Mouse (Mus musculus) heart, embryonic 14.5 days (tissue): ENCODE measurements around the gene Gpatch3. TPM values are rescaled to one million over a fixed set of nuclear protein-coding genes. Genes with fewer than 3 reads are reported as not detected.

ENCODE experiments used
- ATAC-seq: fragments of 200-750 bp; cut with Nextera tagmentation; 2 replicates; pipeline ENCODE4 v1.8.0; 2017; ENCODE audit warnings: low read depth, moderate TSS enrichment; ENCODE audit not compliant: insufficient number of reproducible peaks, insufficient read depth, low FRiP score
- H3K27ac ChIP-seq, 2 experiments: fragments of 200-500 bp in 1 of 2; fragments of 300-500 bp in 1 of 2; sonication (generic) in 1 of 2; replicated peaks in 1 of 2; 2 replicates each; pipeline ENCODE4 v1.5.1; 2012 to 2014; ENCODE audit warnings: low read depth in 2 of 2, low read length in 2 of 2, control low read depth in 1 of 2, mild to moderate bottlenecking in 1 of 2, mixed read lengths in 1 of 2; ENCODE audit not compliant: control insufficient read depth in 1 of 2, insufficient read depth in 1 of 2
- H3K27me3 ChIP-seq: fragments of 300-500 bp; sonication (generic); 2 replicates; pipeline ENCODE4 v1.6.1; 2014; ENCODE audit warnings: mild to moderate bottlenecking, low read length, control low read depth; ENCODE audit not compliant: control insufficient read depth, insufficient read depth
- H3K36me3 ChIP-seq: fragments of 300-500 bp; sonication (generic); 2 replicates; pipeline ENCODE4 v1.6.1; 2014; ENCODE audit warnings: mild to moderate bottlenecking, control low read depth, low read length, mixed read lengths; ENCODE audit not compliant: control insufficient read depth, insufficient read depth
- H3K4me1 ChIP-seq, 2 experiments: fragments of 200-500 bp in 1 of 2; fragments of 300-500 bp in 1 of 2; sonication (generic) in 1 of 2; 2 replicates each; pipeline ENCODE4 v1.6.1; 2012 to 2014; ENCODE audit warnings: low read length in 2 of 2, control low read depth in 1 of 2, mixed read lengths in 1 of 2; ENCODE audit not compliant: control insufficient read depth in 2 of 2, insufficient read depth in 2 of 2
- H3K4me2 ChIP-seq: fragments of 300-500 bp; sonication (generic); 2 replicates; pipeline ENCODE4 v1.6.1; 2014; ENCODE audit warnings: mild to moderate bottlenecking, low read length
- H3K4me3 ChIP-seq, 2 experiments: fragments of 200-500 bp in 1 of 2; fragments of 300-500 bp in 1 of 2; sonication (generic) in 1 of 2; 2 replicates each; pipeline ENCODE4 v1.5.1; 2012 to 2014; ENCODE audit warnings: low read length in 2 of 2, mild to moderate bottlenecking in 2 of 2, control low read depth in 1 of 2, low read depth in 1 of 2, moderate library complexity in 1 of 2; ENCODE audit not compliant: control insufficient read depth in 1 of 2, insufficient read depth in 1 of 2
- H3K9ac ChIP-seq: fragments of 300-500 bp; sonication (generic); 2 replicates; pipeline ENCODE4 v1.6.1; 2014; ENCODE audit warnings: mild to moderate bottlenecking, low read length
- H3K9me3 ChIP-seq: fragments of 300-500 bp; sonication (generic); 2 replicates; pipeline ENCODE4 v1.6.1; 2016; ENCODE audit warnings: low read length, control low read depth; ENCODE audit not compliant: control insufficient read depth
- WGBS: fragments of 180-500 bp; shearing (Covaris S2); extraction: QIAGEN DNeasy Blood & Tissue Kit; methylation state at CpG from one replicate; pipeline ENCODE4 v1.1.7; 2014; 5-methylcytosine and 5-hydroxymethylcytosine counted together
- polyA plus RNA-seq: library from polyadenylated mRNA; unstranded; fragments of >200 nt; fragmentation: Nextera tagmentation; extraction: Ambion mirVana; gene quantifications from 2 replicates; pipeline ENCODE4 v1.2.1, GENCODE M21; 2014

Gene Gpatch3
- polyA plus RNA-seq, 1 experiment from 2014 or later, result 5.4 TPM

- Histone ChIP-seq H3K4me1 (peaks cover 8 to 11% of the 10 kb centered on the region in 2 experiments; a peak in 3 of 4 replicates), H3K4me3 (no peak overlapping the region)
Measured at GRCm38 (mm10) chr4:133603056-133603455, 28.5 kb downstream of the Gpatch3 start.

GRCm38 (mm10) chr4:133604175-133604574, 29.6 kb downstream of the Gpatch3 start:
- Histone ChIP-seq H3K9ac (no peak overlapping the region), H3K4me1 (peaks cover 6 to 9% of the 10 kb centered on the region in 2 experiments; a peak in 3 of 4 replicates), H3K9me3 (no peaks in the 10 kb centered on the region), H3K27ac (no peak overlapping the region), H3K4me2 (no peak overlapping the region), H3K36me3 (peaks cover 37% of the 10 kb centered on the region), H3K27me3 (peaks cover 26% of the 10 kb centered on the region), H3K4me3 (no peak overlapping the region)
- ATAC-seq, result no peak
- WGBS, result 79% methylated on average over 7 of the region's 7 CpGs

More at GRCm38 (mm10) chr4:133603056-133603455, 28.5 kb downstream of the Gpatch3 start:
- Histone ChIP-seq H3K4me2 (no peak overlapping the region), H3K9me3 (no peaks in the 10 kb centered on the region), H3K27ac (no peak overlapping the region), H3K9ac (no peak overlapping the region), H3K27me3 (peaks cover 35% of the 10 kb centered on the region), H3K36me3 (peaks cover 29% of the 10 kb centered on the region)
- ATAC-seq, result no peak
- 88% methylated on average over 5 of the region's 5 CpGs for WGBS

GRCm38 (mm10) chr4:133604856-133605255, 30.3 kb downstream of the Gpatch3 start:
- no peak overlapping the region for H3K4me2 ChIP-seq
- no peak for ATAC-seq

GRCm38 (mm10) chr4:133605330-133605729, 30.8 kb downstream of the Gpatch3 start:
- no peak overlapping the region for H3K4me2 ChIP-seq
- no peak for ATAC-seq
- H3K27me3 ChIP-seq, result peaks cover 20% of the 10 kb centered on the region
- no peaks in the 10 kb centered on the region for H3K9me3 ChIP-seq
- 57% methylated on average over 9 of the region's 9 CpGs for WGBS
- H3K9ac ChIP-seq, result no peak overlapping the region
- H3K4me3 ChIP-seq, result no peak overlapping the region
- no peak overlapping the region for H3K27ac ChIP-seq
- peaks cover 2 to 4% of the 10 kb centered on the region in 2 experiments; a peak in 2 of 4 replicates for H3K4me1 ChIP-seq
- H3K36me3 ChIP-seq, result peaks cover 38% of the 10 kb centered on the region

More at GRCm38 (mm10) chr4:133604856-133605255, 30.3 kb downstream of the Gpatch3 start:
- peaks cover 24% of the 10 kb centered on the region for H3K27me3 ChIP-seq
- H3K9ac ChIP-seq, result no peak overlapping the region
- no peak overlapping the region for H3K27ac ChIP-seq
- no peak overlapping the region for H3K4me3 ChIP-seq
- no peaks in the 10 kb centered on the region for H3K9me3 ChIP-seq
- H3K4me1 ChIP-seq, result peaks cover 4 to 8% of the 10 kb centered on the region in 2 experiments; a peak in 2 of 4 replicates
- 56% methylated on average over 6 of the region's 6 CpGs for WGBS
- peaks cover 37% of the 10 kb centered on the region for H3K36me3 ChIP-seq

GRCm38 (mm10) chr4:133607284-133607683, 32.7 kb downstream of the Gpatch3 start:
- H3K27ac ChIP-seq, result no peak overlapping the region
- H3K4me2 ChIP-seq, result no peak overlapping the region
- 84% methylated on average over 10 of the region's 10 CpGs for WGBS
- H3K4me1 ChIP-seq, result no peaks in the 10 kb centered on the region
- peaks cover 4% of the 10 kb centered on the region; the same call in 1 of the 2 replicates for H3K9me3 ChIP-seq
- H3K4me3 ChIP-seq, result no peak overlapping the region
- no peak for ATAC-seq
- H3K9ac ChIP-seq, result no peak overlapping the region
- H3K27me3 ChIP-seq, result peaks cover 9% of the 10 kb centered on the region
- peaks cover 44% of the 10 kb centered on the region for H3K36me3 ChIP-seq

- Histone ChIP-seq H3K9me3 (peaks cover 8% of the 10 kb centered on the region; the same call in 1 of the 2 replicates), H3K9ac (no peak overlapping the region), H3K4me1 (no peaks in the 10 kb centered on the region), H3K4me2 (no peak overlapping the region), H3K4me3 (no peak overlapping the region), H3K27me3 (no peaks in the 10 kb centered on the region), H3K36me3 (peaks cover 55% of the 10 kb centered on the region), H3K27ac (no peak overlapping the region)
- WGBS, result 17% methylated on average over 6 of the region's 6 CpGs
- ATAC-seq, result 0 out of 2 replicates have a peak, but pooled peaks have one; percentile 32
Measured at GRCm38 (mm10) chr4:133609719-133610118, 35.2 kb downstream of the Gpatch3 start.

- Histone ChIP-seq H3K4me3 (no peak overlapping the region), H3K27me3 (no peaks in the 10 kb centered on the region), H3K27ac (no peak overlapping the region), H3K4me1 (no peaks in the 10 kb centered on the region), H3K36me3 (peaks cover 43% of the 10 kb centered on the region), H3K9me3 (peaks cover 8% of the 10 kb centered on the region; the same call in 1 of the 2 replicates), H3K9ac (no peak overlapping the region), H3K4me2 (no peak overlapping the region)
- WGBS, result 96% methylated on average over 5 of the region's 5 CpGs
- no peak for ATAC-seq
Measured at GRCm38 (mm10) chr4:133611815-133612214, 37.3 kb downstream of the Gpatch3 start.

- Histone ChIP-seq H3K4me1 (no peaks in the 10 kb centered on the region), H3K9ac (no peak overlapping the region), H3K9me3 (peaks cover 8% of the 10 kb centered on the region; the same call in 1 of the 2 replicates), H3K4me2 (no peak overlapping the region), H3K27me3 (no peaks in the 10 kb centered on the region), H3K27ac (no peak overlapping the region), H3K36me3 (peaks cover 45% of the 10 kb centered on the region), H3K4me3 (no peak overlapping the region)
- WGBS, result 95% methylated on average over 7 of the region's 7 CpGs
- ATAC-seq, result no peak
Measured at GRCm38 (mm10) chr4:133612416-133612815, 37.9 kb downstream of the Gpatch3 start.
